Mouse (Mus musculus) left cerebral cortex, postnatal 10 days (tissue): ENCODE data around the gene Rpl31. TPM values are rescaled to one million over a fixed set of nuclear protein-coding genes. Genes with fewer than 3 reads are reported as not detected.
A peak's percentile ranks its signal among the peaks of the same experiment; 100 is the strongest.

Source experiments
- DNase-seq, 2 experiments: peaks; one replicate each; pipeline ENCODE4 v3.0.0; 2021 to 2022; ENCODE audit warnings: low spot score in 2 of 2, mixed read lengths in 1 of 2; ENCODE audit errors: extremely low spot score in 1 of 2
- intact Hi-C: fragments of 180-260 bp; cut with DNase I; formaldehyde crosslinking; loops from one replicate; pipeline ENCODE4 v1.15.1; 2025
- total RNA-seq, 2 experiments: library from RNA; stranded (reverse); gene quantifications; 2 replicates each; pipeline ENCODE4 v1.2.3; 2021

Gene Rpl31
- 100 to 1,000 TPM; 490 to 500 TPM for total RNA-seq

DNA sequence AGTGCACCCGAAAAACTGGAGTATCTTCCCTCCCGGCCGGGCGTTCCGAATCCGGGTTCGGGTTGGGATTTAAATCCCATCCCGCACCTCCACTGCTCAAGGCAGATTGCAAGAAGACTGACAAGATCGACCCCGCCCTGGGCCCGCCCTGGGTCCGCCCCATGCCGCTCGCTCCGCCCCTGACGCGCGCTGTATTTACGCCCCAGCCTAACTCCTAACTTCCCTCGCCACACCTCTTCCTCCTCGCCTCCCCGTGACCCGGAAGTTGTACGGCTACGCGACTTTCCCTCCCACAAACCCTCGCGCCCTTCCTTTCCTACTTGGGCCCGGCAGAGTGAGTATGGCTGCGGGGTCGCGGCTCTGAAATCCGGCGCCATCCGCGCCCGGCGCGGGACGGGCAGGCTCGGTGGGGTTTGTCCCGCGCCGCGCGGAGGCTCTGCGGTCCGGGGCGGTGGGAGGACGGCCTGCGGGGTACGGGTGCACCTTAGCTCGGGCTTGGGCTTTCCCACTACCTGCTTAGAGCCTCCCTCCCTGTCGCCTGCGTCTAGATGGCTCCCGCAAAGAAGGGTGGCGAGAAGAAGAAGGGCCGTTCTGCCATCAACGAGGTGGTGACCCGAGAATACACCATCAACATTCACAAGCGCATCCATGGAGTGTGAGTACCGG lies at the start of gene Rpl31:
Rpl31 (plus strand) TSS at position 242 of the 666 bp plus-strand sequence.
- peak; percentile 96 to 98 for DNase-seq
- intact Hi-C loops: no loop called here

- intact Hi-C loops: no loop called here
These were observed 49.7 kb upstream of the Rpl31 start for GRCm38 (mm10) chr1:39317935-39318334.

DNA sequence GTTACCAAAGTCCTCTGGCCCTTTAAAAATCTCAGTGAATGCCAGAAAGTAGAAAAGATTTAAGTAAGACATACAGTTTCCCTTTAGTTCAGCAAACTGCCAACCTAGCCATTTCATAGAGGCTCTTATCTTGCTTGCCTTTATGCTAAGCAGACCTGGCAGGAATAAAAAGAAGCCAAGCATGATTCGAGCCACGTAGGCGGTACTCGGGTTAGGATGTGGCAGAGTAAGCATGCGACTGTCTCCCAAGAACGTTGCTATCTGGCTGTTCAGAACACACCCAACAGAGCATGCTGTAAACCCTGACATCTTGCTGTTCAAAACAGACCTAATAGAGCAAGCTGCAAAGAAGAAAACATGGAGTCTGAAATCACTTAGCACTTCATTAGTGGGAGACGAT lies 48.8 kb upstream of the Rpl31 start:
- DNase-seq: no peak
- intact Hi-C loops: no loop called here

More at GRCm38 (mm10) chr1:39317935-39318334, 49.7 kb upstream of the Rpl31 start:
- DNase-seq: no peak

DNA sequence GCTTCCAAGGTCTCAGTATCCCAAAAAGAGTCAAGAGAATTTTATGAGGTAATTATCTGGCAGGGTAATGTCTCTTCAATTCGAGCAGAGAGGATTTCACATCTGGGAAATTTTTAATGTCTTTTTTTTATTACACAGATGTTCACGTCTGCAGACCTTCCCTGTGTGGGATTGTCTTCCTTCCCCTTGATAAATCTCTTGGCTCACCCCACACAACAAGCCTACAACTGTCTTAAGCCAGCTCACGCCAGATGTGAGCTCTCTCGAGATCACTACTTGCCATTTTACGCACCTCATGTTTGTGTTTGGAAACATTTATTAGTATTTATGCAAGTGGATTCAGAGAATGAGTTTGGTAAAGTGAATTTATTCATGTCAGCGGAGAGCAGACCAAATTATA lies 45.7 kb upstream of the Rpl31 start:
- DNase-seq: no peak
- intact Hi-C loops: loop anchor here (10.0 kb wide), 1 partner anchor 67 kb away; no protein-coding TSS in a partner anchor

GRCm38 (mm10) chr1:39325228-39325627 lies 42.4 kb upstream of the Rpl31 start:
- DNase-seq: no peak
- intact Hi-C loops: loop anchor here (10.0 kb wide), 1 partner anchor 70 kb away; no protein-coding TSS in a partner anchor

GRCm38 (mm10) chr1:39327546-39327945 lies 40.1 kb upstream of the Rpl31 start:
- intact Hi-C loops: loop anchor here (10.0 kb wide), 1 partner anchor 73 kb away; no protein-coding TSS in a partner anchor
- DNase-seq: no peak

GRCm38 (mm10) chr1:39330857-39331594 lies 36.6 kb upstream of the Rpl31 start:
- intact Hi-C loops: loop anchor here (10.0 kb wide), 1 partner anchor 226 kb away; no protein-coding TSS in a partner anchor
- DNase-seq: no peak

DNA sequence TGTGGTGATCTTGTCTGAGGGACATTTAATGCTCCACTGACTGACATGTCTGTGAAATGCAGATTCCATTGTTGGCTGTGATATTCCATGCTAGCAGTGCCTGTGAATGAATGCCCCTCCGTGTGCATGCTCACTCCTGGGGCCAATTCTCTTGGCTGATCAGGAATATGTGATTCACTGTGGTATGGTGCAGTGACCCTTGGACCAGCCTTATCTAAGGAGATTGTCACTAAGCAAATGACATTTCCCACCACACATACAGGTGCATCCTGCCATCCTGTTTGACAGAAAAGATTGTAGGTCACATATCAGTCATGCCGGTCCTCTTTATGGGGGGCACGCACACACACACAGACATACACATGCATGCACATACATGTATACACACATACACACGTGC lies 35.2 kb upstream of the Rpl31 start:
- intact Hi-C loops: loop anchor here (10.0 kb wide), 1 partner anchor 228 kb away; no protein-coding TSS in a partner anchor
- no peak for DNase-seq

DNA sequence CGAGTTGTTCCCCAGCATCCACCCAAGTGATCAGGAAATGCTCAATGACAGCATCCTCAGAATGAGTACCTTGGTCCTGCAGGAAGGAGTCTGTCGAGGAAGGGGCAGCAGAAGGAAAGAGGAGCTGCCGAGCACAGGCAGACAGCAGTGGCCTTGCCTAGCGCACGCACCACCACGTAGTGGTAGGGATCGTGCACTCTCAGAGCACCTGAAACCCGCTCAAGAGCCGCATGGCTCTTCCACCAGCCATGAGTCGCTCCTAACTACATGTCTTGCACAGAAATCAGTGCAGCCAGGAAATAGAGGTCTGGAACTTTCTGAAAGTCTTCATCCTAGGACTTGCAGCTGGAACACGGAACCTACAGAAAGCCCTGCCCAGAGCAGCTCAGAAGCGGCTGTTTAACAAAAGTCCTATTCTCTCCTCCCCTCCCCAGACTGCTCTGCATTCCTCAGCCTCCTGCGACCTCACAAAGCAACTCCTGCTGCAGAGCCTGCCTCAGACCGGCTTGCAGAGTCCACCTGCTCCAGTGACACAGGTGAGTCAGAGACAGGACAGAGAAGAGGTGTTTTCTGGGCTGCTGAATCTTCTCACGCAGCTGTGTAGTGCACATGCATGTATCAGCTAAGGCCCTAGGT lies 32.0 kb upstream of the Rpl31 start:
- intact Hi-C loops: loop anchor here (10.0 kb wide), 1 partner anchor 231 kb away; no protein-coding TSS in a partner anchor
- DNase-seq: no peak

GRCm38 (mm10) chr1:39336788-39337187 lies 30.9 kb upstream of the Rpl31 start:
- intact Hi-C loops: loop anchor here (10.0 kb wide), 1 partner anchor 232 kb away; no protein-coding TSS in a partner anchor
- peak in 1 of 2 experiments; percentile 29 for DNase-seq

GRCm38 (mm10) chr1:39338831-39339230 lies 28.8 kb upstream of the Rpl31 start:
- intact Hi-C loops: loop anchor here (10.0 kb wide), 1 partner anchor 234 kb away; no protein-coding TSS in a partner anchor
- DNase-seq: no peak

DNA sequence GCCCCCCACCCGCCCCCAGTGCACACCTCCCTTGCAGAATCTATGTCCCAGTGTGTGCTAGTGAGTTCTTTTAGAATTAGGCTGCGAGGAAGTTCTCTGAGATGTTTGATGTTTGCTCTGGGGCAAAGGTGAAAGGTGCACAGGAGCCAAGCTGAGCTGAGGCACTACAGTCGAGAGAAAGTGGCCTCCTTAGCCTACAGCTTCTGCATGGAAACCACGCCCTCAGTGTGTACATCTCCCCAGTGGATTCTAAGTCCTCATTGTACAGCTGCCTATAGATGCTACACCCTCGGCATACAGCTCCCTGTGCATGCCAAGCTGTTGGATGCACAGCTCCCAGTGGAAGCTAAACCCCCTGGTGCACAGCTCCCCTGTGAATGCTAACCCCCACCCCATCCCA lies 28.2 kb upstream of the Rpl31 start:
- no peak for DNase-seq
- intact Hi-C loops: loop anchor here (10.0 kb wide), 1 partner anchor 235 kb away; no protein-coding TSS in a partner anchor

DNA sequence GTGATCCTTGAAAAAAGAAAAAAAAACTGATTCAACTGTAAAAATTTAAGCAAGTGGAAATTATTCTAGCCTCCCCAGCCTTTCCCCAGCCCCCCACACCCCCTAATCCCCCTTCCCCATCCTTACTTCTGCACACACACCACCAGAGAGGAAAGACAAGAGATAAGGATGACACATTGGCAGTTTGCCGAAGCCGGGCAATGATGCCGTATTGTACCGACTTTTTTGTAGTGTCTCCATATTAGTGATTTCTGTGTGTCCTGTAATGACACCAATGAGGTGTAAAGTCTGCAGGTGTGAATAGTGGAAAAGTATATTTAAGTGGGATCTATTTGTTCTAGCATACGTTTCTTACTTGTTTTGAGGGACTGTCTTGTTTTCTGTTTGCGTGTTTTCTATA lies 27.5 kb upstream of the Rpl31 start:
- intact Hi-C loops: loop anchor here (2.0 to 5.0 kb wide), 2 partner anchors 148 to 329 kb away; partner anchors contain the start of gene Npas2
- DNase-seq: no peak

- DNase-seq: peak in 1 of 2 experiments; percentile 23
- intact Hi-C loops: loop anchor here (2.0 to 5.0 kb wide), 2 partner anchors 148 to 330 kb away; partner anchors contain the start of gene Npas2
These were observed 27.0 kb upstream of the Rpl31 start for GRCm38 (mm10) chr1:39340647-39341046.

DNA sequence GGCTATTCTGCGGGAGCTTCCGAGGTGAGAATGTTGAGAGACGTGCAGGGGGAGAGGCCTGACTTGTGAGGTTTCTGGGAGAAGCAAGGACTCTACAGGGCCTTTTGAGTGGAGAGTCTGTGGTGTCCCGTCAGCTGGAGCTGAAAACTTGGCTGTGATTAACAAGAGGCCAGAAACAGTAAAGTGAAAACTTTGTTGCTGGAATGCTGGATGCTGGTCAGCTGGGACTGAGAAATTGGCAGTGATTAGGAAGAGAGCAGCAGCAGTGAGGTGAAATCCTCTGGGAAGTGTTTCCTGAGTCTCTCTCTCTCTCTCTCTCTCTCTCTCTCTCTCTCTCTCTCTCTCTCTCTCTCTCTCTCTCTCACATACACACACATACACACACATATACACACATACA lies 25.8 kb upstream of the Rpl31 start:
- intact Hi-C loops: loop anchor here (2.0 to 5.0 kb wide), 2 partner anchors 150 to 331 kb away; partner anchors contain the start of gene Npas2
- no peak for DNase-seq

DNA sequence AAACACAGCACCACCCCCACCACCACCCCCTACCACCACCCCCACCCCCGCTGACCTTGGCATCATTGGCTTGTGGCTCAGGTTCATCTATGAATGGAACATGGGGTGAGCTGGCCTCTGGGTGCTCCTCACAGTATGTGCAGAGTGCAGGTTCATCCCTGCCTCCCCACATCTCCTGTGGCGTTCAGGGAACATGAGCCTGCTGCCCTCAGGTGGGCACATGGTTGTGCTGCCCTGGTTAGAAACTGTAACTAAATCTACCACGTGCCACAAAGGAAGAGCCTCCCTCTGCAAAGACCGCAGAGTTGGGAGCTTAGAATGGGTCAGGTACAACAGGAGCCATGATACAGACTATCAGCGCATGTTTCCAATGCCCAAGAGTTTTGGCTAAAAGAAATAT lies 24.4 kb upstream of the Rpl31 start:
- intact Hi-C loops: loop anchor here (5.0 kb wide), 1 partner anchor 151 kb away; the partner anchor contains the start of gene Npas2
- no peak for DNase-seq

- no peak for DNase-seq
- intact Hi-C loops: loop anchor here (5.0 kb wide), 1 partner anchor 153 kb away; the partner anchor contains the start of gene Npas2
These were observed 22.6 kb upstream of the Rpl31 start for GRCm38 (mm10) chr1:39344981-39345600.

DNA sequence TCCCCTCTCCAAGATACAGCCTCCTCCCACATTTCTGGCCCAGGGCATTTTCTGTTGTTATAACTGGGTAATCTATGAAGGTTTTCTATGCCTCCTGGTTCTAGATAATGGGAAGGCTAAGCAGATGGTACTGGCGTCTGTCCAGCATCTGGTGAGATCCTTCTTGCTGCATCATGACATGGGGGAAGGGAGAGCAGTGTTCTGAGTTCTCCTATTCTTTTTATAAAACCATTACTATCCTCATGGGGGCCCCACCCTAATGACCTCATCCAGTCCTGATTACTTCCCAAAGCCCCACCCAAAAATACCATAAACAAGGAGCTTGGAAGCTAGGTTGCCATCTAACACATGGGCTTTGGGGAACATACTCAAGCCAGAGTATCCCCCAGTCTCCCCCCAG lies 18.6 kb upstream of the Rpl31 start:
- intact Hi-C loops: no loop called here
- DNase-seq: peak; percentile 32 to 59
